Mouse (Mus musculus): ENCODE results near the gene Zmpste24. TPM values are rescaled to one million over a fixed set of nuclear protein-coding genes. Genes with fewer than 3 reads are reported as not detected.

The Zmpste24 gene
- polyA plus RNA-seq, 1 experiment from 2014 or later, result 22.3 TPM

GRCm38 (mm10) chr4:121015268-121015659 is 82.8 kb downstream of the Zmpste24 start:
- H3K9me3 ChIP-seq (replicated peaks; ENCODE audit: control insufficient read depth, low read length), result no peaks in the 10 kb centered on the region
- no peak overlapping the region for H3K4me3 ChIP-seq (ENCODE audit: low read depth, low read length)
- H3K27me3 ChIP-seq (replicated peaks; ENCODE audit: control insufficient read depth, insufficient read depth, low read length), result no peaks in the 10 kb centered on the region
- no peak overlapping the region for H3K9ac ChIP-seq (ENCODE audit: low read length)
- no peak for DNase-seq (ENCODE audit: low spot score)
- peak overlapping the region; percentile 86 for H3K4me2 ChIP-seq (ENCODE audit: low read length)
- H3K27ac ChIP-seq (ENCODE audit: low read depth, low read length), result no peak overlapping the region
- 80% methylated on average over 7 of the region's 7 CpGs for WGBS
- no peak for ATAC-seq
- H3K36me3 ChIP-seq (ENCODE audit: control insufficient read depth, insufficient read depth, low read length), result no peaks in the 10 kb centered on the region
- H3K4me1 ChIP-seq (ENCODE audit: control insufficient read depth, insufficient read depth, low read length), result peaks cover 8% of the 10 kb centered on the region

GRCm38 (mm10) chr4:121014594-121015267 is 83.3 kb downstream of the Zmpste24 start:
- H3K9me3 ChIP-seq (replicated peaks; ENCODE audit: control insufficient read depth, low read length), result no peaks in the 10 kb centered on the region
- DNase-seq (ENCODE audit: low spot score) (no peak), ATAC-seq (no peak)
- H3K27me3 ChIP-seq (replicated peaks; ENCODE audit: control insufficient read depth, insufficient read depth, low read length), result no peaks in the 10 kb centered on the region
- 90% methylated on average over 10 of the region's 10 CpGs for WGBS
- no peaks in the 10 kb centered on the region for H3K36me3 ChIP-seq (ENCODE audit: control insufficient read depth, insufficient read depth, low read length)
- H3K4me3 ChIP-seq (ENCODE audit: low read depth, low read length), result no peak overlapping the region
- H3K9ac ChIP-seq (ENCODE audit: low read length), result no peak overlapping the region
- H3K4me2 ChIP-seq (ENCODE audit: low read length), result peak overlapping the region; percentile 86; the same call in 1 of the 2 replicates
- H3K27ac ChIP-seq (ENCODE audit: low read depth, low read length), result no peak overlapping the region
- H3K4me1 ChIP-seq (ENCODE audit: control insufficient read depth, insufficient read depth, low read length), result peaks cover 8% of the 10 kb centered on the region

- no peak overlapping the region for H3K4me3 ChIP-seq (ENCODE audit: low read depth, low read length)
- H3K36me3 ChIP-seq (ENCODE audit: control insufficient read depth, insufficient read depth, low read length), result no peaks in the 10 kb centered on the region
- no peak overlapping the region for H3K9ac ChIP-seq (ENCODE audit: low read length)
- H3K9me3 ChIP-seq (replicated peaks; ENCODE audit: control insufficient read depth, low read length), result no peaks in the 10 kb centered on the region
- peaks cover 6% of the 10 kb centered on the region for H3K4me1 ChIP-seq (ENCODE audit: control insufficient read depth, insufficient read depth, low read length)
- H3K27ac ChIP-seq (ENCODE audit: low read depth, low read length), result no peak overlapping the region
- no peaks in the 10 kb centered on the region for H3K27me3 ChIP-seq (replicated peaks; ENCODE audit: control insufficient read depth, insufficient read depth, low read length)
- 87% methylated on average over 11 of the region's 11 CpGs for WGBS
- no peak for ATAC-seq
- H3K4me2 ChIP-seq (ENCODE audit: low read length), result no peak overlapping the region
- DNase-seq (ENCODE audit: low spot score), result no peak
Observed at GRCm38 (mm10) chr4:121010770-121011549, 87.1 kb downstream of the Zmpste24 start.

Other genes with a start within 250 kb of the Zmpste24 start
- gene Rims3, start 243.4 kb downstream of the Zmpste24 start, polyA plus RNA-seq (2014; fragmentation: Nextera tagmentation; extraction: Ambion mirVana), result 8.1 and 9.0 TPM in 2 replicates
- 36.5 and 41.4 TPM in 2 replicates for gene Exo5, start 173.2 kb downstream of the Zmpste24 start, polyA plus RNA-seq (2014; fragmentation: Nextera tagmentation; extraction: Ambion mirVana)
- gene Zfp69, start 146.5 kb downstream of the Zmpste24 start, polyA plus RNA-seq (2014; fragmentation: Nextera tagmentation; extraction: Ambion mirVana), result 5.1 and 5.3 TPM in 2 replicates
- gene Smap2, start 81.0 kb downstream of the Zmpste24 start, polyA plus RNA-seq (2014; fragmentation: Nextera tagmentation; extraction: Ambion mirVana), result 35.3 and 40.9 TPM in 2 replicates
- gene Col9a2, start 58.9 kb downstream of the Zmpste24 start, polyA plus RNA-seq (2014; fragmentation: Nextera tagmentation; extraction: Ambion mirVana), result 2.2 and 3.8 TPM in 2 replicates
- not detected in 2 replicates for gene Tmco2, start 11.0 kb upstream of the Zmpste24 start, polyA plus RNA-seq (2014; fragmentation: Nextera tagmentation; extraction: Ambion mirVana)
- gene Rlf, start 116.8 kb upstream of the Zmpste24 start, polyA plus RNA-seq (2014; fragmentation: Nextera tagmentation; extraction: Ambion mirVana), result 17.9 and 22.4 TPM in 2 replicates
- gene Gm12888, start 226.7 kb upstream of the Zmpste24 start, polyA plus RNA-seq (2014; fragmentation: Nextera tagmentation; extraction: Ambion mirVana), result not detected in 2 replicates

Measured in forebrain, embryonic 14.5 days (tissue).